Mouse (Mus musculus): Measurements from ENCODE around the gene Osbpl6. TPM values are rescaled to one million over a fixed set of nuclear protein-coding genes. Genes with fewer than 3 reads are reported as not detected.

Osbpl6 gene
- polyA plus RNA-seq, 1 experiment from 2014 or later, result 22.1 TPM

DNA sequence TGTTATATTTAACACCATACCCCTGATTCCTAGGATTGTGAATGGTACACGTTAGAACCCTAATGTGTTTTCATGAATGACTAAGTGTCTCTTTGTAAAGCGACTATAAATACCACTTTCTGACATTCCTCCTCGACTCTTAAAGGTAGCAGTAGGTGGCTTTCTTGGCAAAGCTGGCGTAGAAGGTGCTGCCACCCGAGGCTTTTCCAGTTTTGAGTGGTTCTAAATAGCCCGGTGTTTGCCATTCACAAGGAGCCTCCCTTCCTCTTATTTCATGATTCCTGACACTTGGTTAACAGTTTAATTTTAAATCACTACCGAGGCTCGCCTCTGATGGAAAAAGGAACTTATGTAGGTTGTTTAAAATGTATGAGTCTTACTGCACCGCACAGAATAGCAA is 64.1 kb downstream of the Osbpl6 start:
- no peaks in the 10 kb centered on the region for H3K4me1 ChIP-seq (ENCODE audit: control insufficient read depth, insufficient read depth, low read length)
- WGBS, result 85% methylated on average over 9 of the region's 9 CpGs
- no peak overlapping the region for H3K4me3 ChIP-seq (replicated peaks; ENCODE audit: low read depth, low read length)
- no peak overlapping the region for H3K4me2 ChIP-seq (ENCODE audit: low read length)
- no peaks in the 10 kb centered on the region for H3K36me3 ChIP-seq (ENCODE audit: control insufficient read depth, insufficient read depth, low read length)
- no peaks in the 10 kb centered on the region for H3K27me3 ChIP-seq (ENCODE audit: control insufficient read depth, insufficient read depth, low read length)
- H3K9ac ChIP-seq (replicated peaks; ENCODE audit: low read length), result no peak overlapping the region
- no peaks in the 10 kb centered on the region for H3K9me3 ChIP-seq (ENCODE audit: control insufficient read depth, low read length)
- no peak overlapping the region for H3K27ac ChIP-seq (replicated peaks; ENCODE audit: low read depth, low read length)
- ATAC-seq (ENCODE audit: low FRiP score, low TSS enrichment) (no peak), DNase-seq (no peak)

- no peak overlapping the region for H3K4me2 ChIP-seq (ENCODE audit: low read length)
- no peaks in the 10 kb centered on the region for H3K36me3 ChIP-seq (ENCODE audit: control insufficient read depth, insufficient read depth, low read length)
- H3K9me3 ChIP-seq (ENCODE audit: control insufficient read depth, low read length), result no peaks in the 10 kb centered on the region
- WGBS, result 57% methylated on average over 1 of the region's 1 CpGs
- no peaks in the 10 kb centered on the region for H3K4me1 ChIP-seq (ENCODE audit: control insufficient read depth, insufficient read depth, low read length)
- no peak for DNase-seq
- no peak overlapping the region for H3K4me3 ChIP-seq (replicated peaks; ENCODE audit: low read depth, low read length)
- ATAC-seq (ENCODE audit: low FRiP score, low TSS enrichment), result no peak
- no peak overlapping the region for H3K9ac ChIP-seq (replicated peaks; ENCODE audit: low read length)
- no peaks in the 10 kb centered on the region for H3K27me3 ChIP-seq (ENCODE audit: control insufficient read depth, insufficient read depth, low read length)
- H3K27ac ChIP-seq (replicated peaks; ENCODE audit: low read depth, low read length), result no peak overlapping the region
These were observed 69.5 kb downstream of the Osbpl6 start for GRCm38 (mm10) chr2:76475788-76476187.

DNA sequence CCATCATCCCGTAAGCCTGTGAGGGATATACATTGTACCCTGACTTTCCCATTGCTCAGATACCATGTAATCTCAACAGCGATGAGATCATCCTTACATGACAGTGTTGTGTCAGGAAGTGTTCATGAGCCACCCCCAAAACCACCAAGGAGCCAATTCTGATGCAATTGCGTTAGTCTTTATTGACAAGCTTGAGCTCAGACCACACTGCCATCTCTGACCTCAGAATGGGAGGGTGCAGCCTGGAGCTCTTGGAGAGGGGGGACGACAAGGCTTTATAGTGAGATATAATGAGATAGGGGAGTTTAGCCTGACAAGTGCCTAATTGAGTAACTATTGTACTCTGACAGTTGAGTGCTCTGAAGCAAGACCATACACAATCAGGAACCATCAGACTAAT is 82.5 kb downstream of the Osbpl6 start:
- 57% methylated on average over 4 of the region's 4 CpGs for WGBS
- ATAC-seq (ENCODE audit: low FRiP score, low TSS enrichment), result no peak
- Histone ChIP-seq H3K36me3 (ENCODE audit: control insufficient read depth, insufficient read depth, low read length) (no peaks in the 10 kb centered on the region), H3K4me2 (ENCODE audit: low read length) (no peak overlapping the region), H3K9me3 (ENCODE audit: control insufficient read depth, low read length) (no peaks in the 10 kb centered on the region), H3K4me3 (replicated peaks; ENCODE audit: low read depth, low read length) (no peak overlapping the region), H3K27me3 (ENCODE audit: control insufficient read depth, insufficient read depth, low read length) (no peaks in the 10 kb centered on the region), H3K9ac (replicated peaks; ENCODE audit: low read length) (no peak overlapping the region), H3K4me1 (ENCODE audit: control insufficient read depth, insufficient read depth, low read length) (peaks cover 5% of the 10 kb centered on the region; the same call in 1 of the 2 replicates), H3K27ac (replicated peaks; ENCODE audit: low read depth, low read length) (no peak overlapping the region)
- DNase-seq, result no peak

GRCm38 (mm10) chr2:76490198-76490597 is 83.9 kb downstream of the Osbpl6 start:
- 97% methylated on average over 8 of the region's 8 CpGs for WGBS
- ATAC-seq (ENCODE audit: low FRiP score, low TSS enrichment) (no peak), DNase-seq (no peak)
- no peaks in the 10 kb centered on the region for H3K36me3 ChIP-seq (ENCODE audit: control insufficient read depth, insufficient read depth, low read length)
- H3K4me3 ChIP-seq (replicated peaks; ENCODE audit: low read depth, low read length), result no peak overlapping the region
- H3K4me1 ChIP-seq (ENCODE audit: control insufficient read depth, insufficient read depth, low read length), result peaks cover 5% of the 10 kb centered on the region; the same call in 1 of the 2 replicates
- no peak overlapping the region for H3K9ac ChIP-seq (replicated peaks; ENCODE audit: low read length)
- H3K27me3 ChIP-seq (ENCODE audit: control insufficient read depth, insufficient read depth, low read length), result no peaks in the 10 kb centered on the region
- no peaks in the 10 kb centered on the region for H3K9me3 ChIP-seq (ENCODE audit: control insufficient read depth, low read length)
- H3K27ac ChIP-seq (replicated peaks; ENCODE audit: low read depth, low read length), result no peak overlapping the region
- H3K4me2 ChIP-seq (ENCODE audit: low read length), result no peak overlapping the region

- WGBS, result 76% methylated on average over 6 of the region's 6 CpGs
- DNase-seq (no peak), ATAC-seq (ENCODE audit: low FRiP score, low TSS enrichment) (no peak)
- no peaks in the 10 kb centered on the region for H3K36me3 ChIP-seq (ENCODE audit: control insufficient read depth, insufficient read depth, low read length)
- H3K4me2 ChIP-seq (ENCODE audit: low read length), result no peak overlapping the region
- no peaks in the 10 kb centered on the region for H3K9me3 ChIP-seq (ENCODE audit: control insufficient read depth, low read length)
- no peaks in the 10 kb centered on the region for H3K27me3 ChIP-seq (ENCODE audit: control insufficient read depth, insufficient read depth, low read length)
- H3K27ac ChIP-seq (replicated peaks; ENCODE audit: low read depth, low read length), result peak overlapping the region; percentile 56; the same call in 1 of the 2 replicates
- H3K9ac ChIP-seq (replicated peaks; ENCODE audit: low read length), result no peak overlapping the region
- H3K4me3 ChIP-seq (replicated peaks; ENCODE audit: low read depth, low read length), result no peak overlapping the region
- H3K4me1 ChIP-seq (ENCODE audit: control insufficient read depth, insufficient read depth, low read length), result peaks cover 5% of the 10 kb centered on the region; the same call in 1 of the 2 replicates
These were observed 85.1 kb downstream of the Osbpl6 start for GRCm38 (mm10) chr2:76491371-76491770.

DNA sequence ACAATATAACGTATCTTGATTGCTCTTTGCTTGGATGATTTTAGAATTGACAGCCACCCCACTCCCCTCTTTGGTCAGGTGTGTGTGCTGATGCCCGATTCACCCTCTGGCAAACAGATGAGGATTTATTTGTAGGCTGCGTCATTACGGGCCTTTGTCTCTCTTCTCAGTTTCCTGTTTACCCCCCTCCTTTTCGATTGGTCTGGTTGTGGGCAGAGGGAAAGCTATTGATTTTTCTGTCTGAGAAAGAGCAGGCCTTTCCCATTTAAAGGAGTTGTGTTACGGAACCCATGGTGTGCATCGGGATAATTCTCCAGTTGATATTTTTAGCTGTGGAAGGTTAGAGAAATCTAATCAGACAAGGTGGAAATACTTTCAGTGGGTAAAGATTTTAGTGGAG is 85.9 kb downstream of the Osbpl6 start:
- H3K36me3 ChIP-seq (ENCODE audit: control insufficient read depth, insufficient read depth, low read length), result no peaks in the 10 kb centered on the region
- no peaks in the 10 kb centered on the region for H3K9me3 ChIP-seq (ENCODE audit: control insufficient read depth, low read length)
- H3K4me1 ChIP-seq (ENCODE audit: control insufficient read depth, insufficient read depth, low read length), result peaks cover 5% of the 10 kb centered on the region; the same call in 1 of the 2 replicates
- H3K27me3 ChIP-seq (ENCODE audit: control insufficient read depth, insufficient read depth, low read length), result no peaks in the 10 kb centered on the region
- no peak overlapping the region for H3K9ac ChIP-seq (replicated peaks; ENCODE audit: low read length)
- H3K4me3 ChIP-seq (replicated peaks; ENCODE audit: low read depth, low read length), result no peak overlapping the region
- peak overlapping the region; percentile 56 for H3K27ac ChIP-seq (replicated peaks; ENCODE audit: low read depth, low read length)
- 67% methylated on average over 7 of the region's 7 CpGs for WGBS
- peak; percentile 42 for DNase-seq
- H3K4me2 ChIP-seq (ENCODE audit: low read length), result no peak overlapping the region
- no peak for ATAC-seq (ENCODE audit: low FRiP score, low TSS enrichment)

DNA sequence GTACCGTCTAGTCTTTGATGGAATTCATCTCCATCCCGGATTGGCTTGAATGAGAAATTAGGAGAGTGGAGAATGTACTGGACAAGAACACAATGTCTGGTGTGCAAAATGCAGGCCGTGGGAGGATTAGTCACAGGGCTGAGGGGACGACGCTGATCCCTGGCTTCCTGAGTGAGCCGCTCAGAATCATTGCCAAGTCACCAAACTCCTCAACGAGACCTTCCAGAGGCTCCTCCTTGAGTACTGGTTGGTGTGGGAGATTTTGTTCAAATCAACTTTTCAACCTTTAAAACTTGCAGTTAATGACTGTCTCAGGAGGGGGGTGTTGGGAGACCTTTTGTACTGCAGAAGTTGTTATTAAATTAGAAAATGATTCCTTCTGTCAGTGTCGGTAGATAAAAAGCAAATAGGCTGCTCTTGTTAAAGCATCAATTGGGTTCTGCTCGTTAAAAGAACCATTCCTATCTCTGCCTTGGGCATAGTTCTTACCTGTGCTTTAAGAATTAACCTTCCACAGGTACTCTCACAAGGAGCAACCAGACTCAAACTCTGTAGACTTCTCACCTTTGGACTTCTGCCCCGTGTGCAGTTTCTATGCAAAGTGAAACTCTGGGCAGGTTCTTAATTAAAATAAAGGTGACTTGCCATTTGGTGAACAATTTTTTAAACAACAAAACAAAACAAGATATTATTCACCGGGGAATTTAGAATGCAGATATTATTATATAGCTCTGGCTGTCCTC is 89.9 kb downstream of the Osbpl6 start:
- WGBS, result 66% methylated on average over 11 of the region's 11 CpGs
- Histone ChIP-seq H3K36me3 (ENCODE audit: control insufficient read depth, insufficient read depth, low read length) (no peaks in the 10 kb centered on the region), H3K4me1 (ENCODE audit: control insufficient read depth, insufficient read depth, low read length) (peaks cover 5% of the 10 kb centered on the region; the same call in 1 of the 2 replicates), H3K27me3 (ENCODE audit: control insufficient read depth, insufficient read depth, low read length) (no peaks in the 10 kb centered on the region; the same call in 1 of the 2 replicates), H3K9me3 (ENCODE audit: control insufficient read depth, low read length) (no peaks in the 10 kb centered on the region), H3K4me3 (replicated peaks; ENCODE audit: low read depth, low read length) (no peak overlapping the region), H3K9ac (replicated peaks; ENCODE audit: low read length) (no peak overlapping the region), H3K4me2 (ENCODE audit: low read length) (no peak overlapping the region), H3K27ac (replicated peaks; ENCODE audit: low read depth, low read length) (no peak overlapping the region)
- DNase-seq (no peak), ATAC-seq (ENCODE audit: low FRiP score, low TSS enrichment) (no peak)

- no peak overlapping the region for H3K9ac ChIP-seq (replicated peaks; ENCODE audit: low read length)
- H3K4me1 ChIP-seq (ENCODE audit: control insufficient read depth, insufficient read depth, low read length), result peaks cover 3% of the 10 kb centered on the region; the same call in 1 of the 2 replicates
- H3K4me2 ChIP-seq (ENCODE audit: low read length), result no peak overlapping the region
- DNase-seq, result no peak
- no peak overlapping the region for H3K4me3 ChIP-seq (replicated peaks; ENCODE audit: low read depth, low read length)
- 94% methylated on average over 4 of the region's 4 CpGs for WGBS
- no peak for ATAC-seq (ENCODE audit: low FRiP score, low TSS enrichment)
- H3K9me3 ChIP-seq (ENCODE audit: control insufficient read depth, low read length), result no peaks in the 10 kb centered on the region
- H3K27me3 ChIP-seq (ENCODE audit: control insufficient read depth, insufficient read depth, low read length), result no peaks in the 10 kb centered on the region; the same call in 1 of the 2 replicates
- H3K27ac ChIP-seq (replicated peaks; ENCODE audit: low read depth, low read length), result no peak overlapping the region
- H3K36me3 ChIP-seq (ENCODE audit: control insufficient read depth, insufficient read depth, low read length), result no peaks in the 10 kb centered on the region
These were observed 90.4 kb downstream of the Osbpl6 start for GRCm38 (mm10) chr2:76496749-76497140.

DNA sequence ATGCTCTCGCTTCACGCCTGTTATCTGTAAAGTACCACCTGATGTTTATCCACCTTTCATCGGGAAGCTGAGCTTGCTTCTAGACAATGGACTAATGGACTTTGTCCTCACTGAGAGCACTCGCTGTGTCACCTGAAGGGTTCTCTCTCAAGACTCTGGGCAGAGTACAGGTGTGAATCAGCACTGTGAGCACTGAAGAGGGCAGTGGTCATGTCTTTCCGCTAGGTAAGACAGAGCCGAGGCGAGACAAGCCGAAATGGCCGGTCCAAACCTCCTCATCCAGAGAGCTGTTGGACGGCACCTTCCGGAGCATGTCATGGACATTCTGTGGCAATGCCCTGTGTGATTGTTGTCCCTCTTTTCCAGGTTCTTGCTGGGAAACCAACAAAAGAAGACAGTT is 92.6 kb downstream of the Osbpl6 start:
- 94% methylated on average over 11 of the region's 11 CpGs for WGBS
- H3K4me2 ChIP-seq (ENCODE audit: low read length), result no peak overlapping the region

More for the DNA sequence above, 92.6 kb downstream of the Osbpl6 start:
- Histone ChIP-seq H3K9ac (replicated peaks; ENCODE audit: low read length) (no peak overlapping the region), H3K4me3 (replicated peaks; ENCODE audit: low read depth, low read length) (no peak overlapping the region), H3K4me1 (ENCODE audit: control insufficient read depth, insufficient read depth, low read length) (no peaks in the 10 kb centered on the region), H3K27me3 (ENCODE audit: control insufficient read depth, insufficient read depth, low read length) (no peaks in the 10 kb centered on the region; the same call in 1 of the 2 replicates), H3K36me3 (ENCODE audit: control insufficient read depth, insufficient read depth, low read length) (no peaks in the 10 kb centered on the region), H3K9me3 (ENCODE audit: control insufficient read depth, low read length) (no peaks in the 10 kb centered on the region), H3K27ac (replicated peaks; ENCODE audit: low read depth, low read length) (no peak overlapping the region)
- DNase-seq (no peak), ATAC-seq (ENCODE audit: low FRiP score, low TSS enrichment) (no peak)
